13 mouse cellular contexts compared by ENCODE assay signal in genomic region chr17:74830851-74831250, GRCm38 (mm10).
"Had no signal": no experiment of that assay in that cellular context is flagged by ENCODE, and none has a peak within 500 bp of the region (broad histone marks: within the 10 kb centered on the region; RNA-seq: fewer than 3 reads in every experiment).

No protein-coding gene starts in this region.

- DNase-seq: lung, adult 18-20 months; lung, embryonic 14.5 days; lung, postnatal 10 days; lung, postnatal 4 days; midbrain, embryonic 14.5 days; retina, postnatal 1 day; right cerebral cortex, adult 18-20 months; right cerebral cortex, postnatal 25 days; right cerebral cortex, postnatal 4 days; spleen, adult 18-20 months; thymus, adult 18-20 months; thymus, postnatal 14 days; thymus, postnatal 36 days had no signal
